Mouse (Mus musculus) testis, postnatal 14 days (tissue): ENCODE measurements at regions not wholly inside any gene's neighbourhood (a gene's known extent, or its start where the extent isn't known, plus 50 kb on each side); places are given as distances from the start of the nearest gene placed in this dataset.
"Not testable (repeated sequence)": the region's sequence is repeated elsewhere in the genome, so short reads cannot be mapped to it uniquely, and the experiment has no call there.

Experiments used
- DNase-seq: peaks from one replicate; pipeline ENCODE4 v3.0.0; 2021; ENCODE audit warnings: low spot score

DNA sequence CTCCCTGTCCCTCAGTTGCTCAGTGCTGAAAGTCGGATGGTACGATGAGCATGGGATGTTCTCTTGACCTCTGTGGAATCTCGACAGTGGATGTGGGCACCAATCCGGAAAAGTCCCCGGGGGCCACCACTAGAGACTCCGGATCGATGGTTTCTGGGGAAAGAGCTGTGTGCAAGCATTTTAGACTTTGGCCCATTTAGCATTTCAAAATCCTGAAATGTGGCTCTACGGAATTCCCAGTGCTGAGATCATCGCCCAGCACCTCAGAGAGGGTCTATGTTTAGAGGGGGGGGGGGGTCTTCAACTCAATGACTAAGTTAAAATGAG, 68.6 kb downstream of the Tomm20 start:
- no peak for DNase-seq

DNA sequence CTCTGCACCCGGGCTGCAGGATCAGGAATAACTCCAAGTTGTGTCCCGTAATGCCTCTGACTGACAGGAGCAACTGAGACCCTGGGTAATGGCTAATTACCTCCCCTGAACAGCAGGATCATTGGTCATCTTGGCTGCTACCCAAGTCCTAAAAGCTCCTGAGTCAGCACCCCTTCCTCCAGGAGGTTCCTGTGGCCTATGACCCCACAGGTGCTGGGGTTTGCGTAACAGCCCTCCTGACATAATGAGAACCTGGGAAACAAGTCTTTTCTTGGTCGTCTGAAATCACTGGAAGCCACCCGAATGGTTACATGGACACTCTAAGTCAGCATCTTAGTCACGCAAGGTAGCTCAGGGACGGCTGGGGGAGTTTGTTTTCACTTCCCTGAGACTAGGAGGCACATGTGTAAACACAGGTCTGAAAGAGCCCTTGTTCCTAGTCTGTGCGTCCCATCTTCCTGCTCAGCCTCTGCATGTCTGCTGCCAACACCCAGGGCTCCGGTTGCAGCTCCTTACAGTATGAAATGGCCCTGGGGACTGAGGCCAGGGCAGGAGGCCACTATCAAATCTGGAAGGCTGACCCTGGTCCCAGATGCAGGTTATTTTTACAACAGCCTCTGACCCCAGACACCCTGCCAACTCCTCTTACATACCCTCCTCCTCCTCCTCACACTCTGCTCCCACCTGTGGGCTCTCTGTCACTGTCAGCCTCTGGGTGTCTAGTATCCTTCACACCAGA, 69.2 kb downstream of the Tomm20 start:
- no peak for DNase-seq

GRCm38 (mm10) chr8:126875491-126876155, 70.0 kb downstream of the Tomm20 start:
- DNase-seq: no peak

DNA sequence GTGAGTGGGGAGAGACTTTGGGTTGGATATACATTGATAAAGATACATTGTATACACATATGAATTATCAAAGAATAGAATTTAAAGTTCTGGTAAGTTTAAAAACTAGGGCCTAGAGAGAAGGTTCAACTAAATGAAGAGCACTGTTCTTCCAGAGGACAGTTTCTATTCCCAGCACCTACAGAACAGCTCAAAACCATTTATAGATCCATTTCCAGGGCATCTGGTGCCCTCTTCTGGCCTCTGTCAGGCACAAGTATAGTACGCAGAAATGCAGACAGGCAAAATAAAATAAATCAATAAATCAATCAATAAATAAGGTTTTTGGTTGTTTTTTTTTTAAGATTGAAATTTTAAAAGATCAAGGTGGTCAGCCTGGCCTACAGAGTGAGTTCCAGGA, 70.8 kb downstream of the Tomm20 start:
- DNase-seq: no peak

- no peak for DNase-seq
Observed at GRCm38 (mm10) chr8:126874126-126874730, 71.4 kb downstream of the Tomm20 start.

DNA sequence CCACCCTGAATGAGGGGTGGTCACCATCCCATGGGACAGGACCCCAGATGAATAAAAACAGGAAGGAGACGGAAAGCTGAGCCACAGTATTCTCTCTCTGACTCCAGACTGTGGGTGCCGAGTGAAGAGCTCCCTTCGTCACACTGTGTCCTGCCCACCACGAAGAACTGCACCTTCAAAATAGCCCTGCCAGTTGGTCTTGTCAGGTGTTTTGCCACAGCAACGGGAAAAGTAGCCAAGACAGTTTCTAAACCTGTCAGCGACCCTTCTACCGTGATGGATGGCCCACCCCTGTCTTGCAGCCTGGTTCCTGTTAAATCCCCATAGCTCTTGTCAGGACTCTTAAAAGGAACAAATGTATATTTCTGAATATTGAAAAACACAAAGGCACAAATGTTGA, 72.3 kb downstream of the Tomm20 start:
- no peak for DNase-seq

- no peak for DNase-seq
Observed at GRCm38 (mm10) chr8:126872574-126872973, 73.1 kb downstream of the Tomm20 start.

DNA sequence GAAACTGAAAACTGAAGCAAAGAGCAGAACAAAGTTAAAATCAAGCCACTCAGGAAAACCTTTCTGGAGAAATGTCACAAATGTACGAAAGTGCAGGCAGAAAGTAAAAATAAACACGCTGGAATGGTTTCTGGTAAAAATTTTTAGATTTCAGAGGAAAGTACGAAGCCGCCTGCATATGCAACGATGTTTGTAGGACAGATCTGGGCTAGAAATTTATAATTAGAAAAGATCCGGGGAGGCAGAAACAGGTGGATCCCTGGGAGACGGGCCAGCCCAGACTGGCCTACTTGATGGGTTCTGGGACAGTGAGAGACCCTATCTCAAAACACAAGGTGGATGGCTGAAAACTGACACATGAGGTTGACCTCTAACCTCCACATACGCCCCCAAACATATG, 73.5 kb downstream of the Tomm20 start:
- DNase-seq: no peak

DNA sequence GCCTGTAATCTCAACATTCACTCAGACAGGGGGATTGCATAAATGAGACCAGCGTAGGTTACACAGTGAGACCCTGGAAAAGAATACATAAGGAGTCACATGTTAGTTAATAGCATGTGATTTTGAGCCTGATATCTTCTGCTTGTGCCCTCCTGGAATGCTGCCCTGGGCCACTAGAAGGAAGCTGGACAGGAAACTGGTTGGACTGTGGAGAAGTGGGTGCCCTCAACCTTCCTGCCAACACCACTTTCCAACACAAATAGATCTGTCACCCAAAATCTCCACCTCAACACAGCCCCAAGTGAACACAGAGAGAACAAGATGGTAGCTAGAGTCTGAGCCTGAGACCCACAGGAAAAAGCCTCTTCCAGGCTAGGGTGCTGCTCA, 76.2 kb downstream of the Tomm20 start:
- no peak for DNase-seq

- no peak for DNase-seq
Observed at GRCm38 (mm10) chr8:126868831-126869463, 76.7 kb downstream of the Tomm20 start.

GRCm38 (mm10) chr8:126867121-126867988, 78.3 kb downstream of the Tomm20 start:
- DNase-seq: no peak

GRCm38 (mm10) chr8:126864314-126864948, 81.2 kb downstream of the Tomm20 start:
- DNase-seq: no peak

- not testable (repeated sequence) for DNase-seq
Observed at GRCm38 (mm10) chr8:126863661-126864060, 82.0 kb downstream of the Tomm20 start.

GRCm38 (mm10) chr8:126861754-126862153, 83.9 kb downstream of the Tomm20 start:
- no peak for DNase-seq

DNA sequence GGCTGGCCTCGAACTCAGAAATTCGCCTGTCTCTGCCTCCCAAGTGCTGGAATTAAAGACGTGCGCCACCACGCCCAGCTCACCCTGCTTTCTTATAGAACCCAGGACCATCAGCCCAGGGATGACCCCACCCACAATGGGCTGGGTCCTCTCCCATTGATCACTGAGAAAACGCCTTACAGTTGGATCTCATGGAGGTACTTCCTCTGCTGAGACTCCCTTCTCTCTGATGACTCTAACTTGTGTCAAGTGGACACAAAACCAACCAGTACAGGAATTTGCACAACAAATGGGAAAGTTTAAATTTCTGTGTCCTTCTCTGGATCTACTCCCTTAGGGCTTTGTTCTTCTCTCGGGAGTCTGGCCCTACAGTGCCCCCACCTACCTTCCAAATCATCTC, 85.0 kb downstream of the Tomm20 start:
- no peak for DNase-seq

DNA sequence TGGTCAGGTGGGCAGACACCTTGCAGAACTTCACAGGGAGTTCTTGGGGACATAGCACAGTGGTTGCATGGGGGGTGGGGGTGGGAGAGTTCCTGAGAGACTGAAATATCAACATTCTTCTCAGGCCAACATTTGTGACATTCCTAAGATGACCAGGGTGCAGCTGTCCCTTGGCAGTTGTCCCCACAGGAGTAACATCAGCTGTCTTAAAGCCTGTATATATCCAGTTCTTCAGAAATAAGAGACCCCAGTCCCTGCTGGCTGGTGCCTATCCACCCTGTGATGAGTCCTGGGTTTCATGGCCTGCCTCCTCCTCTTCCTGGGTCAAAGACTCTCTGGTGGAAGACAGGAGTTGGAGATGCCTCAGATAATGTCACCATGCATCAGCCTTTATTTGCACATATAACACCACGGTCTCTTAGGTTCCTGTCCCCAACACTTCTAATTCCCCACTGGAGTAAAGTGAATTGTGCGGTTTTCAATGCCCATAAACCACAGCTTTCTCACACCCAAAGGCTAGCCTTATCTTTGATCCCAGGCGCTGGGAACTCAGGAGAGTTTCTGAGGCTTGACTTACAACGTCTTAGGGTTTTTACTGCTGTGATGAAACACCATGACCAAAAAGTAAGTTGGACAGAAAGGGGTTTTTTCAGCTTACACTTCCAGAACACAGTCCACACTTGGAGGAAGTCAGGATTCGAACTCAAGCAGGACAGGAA, 85.8 kb downstream of the Tomm20 start:
- DNase-seq: no peak

DNA sequence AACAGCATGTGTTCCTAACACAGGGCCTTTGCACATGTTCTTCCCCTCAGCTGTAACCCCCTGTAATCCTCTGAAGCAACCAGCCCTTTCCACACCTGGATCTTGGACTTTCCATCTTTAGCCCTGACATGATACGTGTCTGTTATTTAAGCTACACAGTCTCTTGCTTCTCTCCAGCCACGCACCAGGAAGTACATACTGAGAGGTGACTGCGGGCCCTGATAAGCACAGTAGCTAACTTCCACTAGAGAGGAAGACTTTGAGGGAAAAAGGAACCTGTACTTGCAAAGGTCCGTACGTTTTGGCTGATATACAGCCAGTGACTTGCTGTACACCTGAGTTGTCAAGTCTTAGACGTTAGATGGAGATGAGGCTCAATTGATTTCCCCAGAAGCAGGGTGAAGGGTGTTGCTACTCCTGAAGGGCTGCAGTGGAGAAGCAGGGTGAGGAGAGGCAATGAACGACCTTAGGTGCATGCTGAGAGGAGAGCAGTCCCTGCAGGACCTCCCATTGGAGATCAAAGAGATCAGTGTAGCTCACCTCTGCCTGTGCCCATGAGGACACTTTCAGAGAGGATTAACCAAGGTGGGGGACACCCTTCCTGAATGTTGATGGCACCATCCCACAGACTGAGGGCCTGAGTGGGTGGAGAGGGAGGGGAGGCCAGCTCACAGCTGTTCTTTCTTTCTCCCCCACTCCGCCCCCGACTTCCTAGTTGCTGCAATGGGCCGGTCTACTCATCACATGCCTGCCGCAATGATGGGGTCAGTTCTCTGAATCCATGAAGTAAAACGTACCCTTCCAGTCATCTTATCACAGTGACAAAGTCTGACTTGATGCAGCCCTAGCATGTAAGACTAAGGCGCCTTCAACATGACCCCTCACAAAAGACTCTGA, 88.1 kb downstream of the Tomm20 start:
- no peak for DNase-seq

GRCm38 (mm10) chr8:126855914-126856313, 89.7 kb downstream of the Tomm20 start:
- DNase-seq: no peak

DNA sequence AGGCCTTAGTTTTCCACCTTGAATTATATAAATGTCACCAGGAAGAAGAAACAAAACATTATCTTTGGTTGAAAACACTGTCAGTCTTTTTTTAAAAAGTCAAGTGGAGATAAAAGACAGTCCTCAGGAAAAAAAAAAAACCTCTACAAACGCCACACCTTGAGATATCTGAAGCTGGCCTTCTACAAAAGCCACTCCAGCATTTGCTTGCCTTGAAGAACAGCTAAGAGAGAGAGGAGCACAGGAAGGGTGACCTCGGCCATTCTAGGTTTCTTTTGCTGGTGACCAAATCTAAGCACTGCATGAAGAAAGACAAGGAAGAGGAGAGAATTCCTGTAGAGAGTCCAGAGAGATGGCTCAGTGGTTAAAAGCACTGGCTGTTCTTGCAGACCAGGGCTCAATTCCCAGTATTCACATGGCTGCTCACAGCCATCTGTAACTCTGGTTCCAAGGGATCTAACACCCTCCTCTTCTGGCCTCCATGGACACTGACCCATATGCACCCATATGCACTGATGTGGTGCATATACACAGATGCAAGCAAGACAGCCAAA, 90.5 kb downstream of the Tomm20 start:
- DNase-seq: no peak
